Mouse (Mus musculus) lung, adult 2 months (tissue): Measurements from ENCODE around the gene Ppl.

ENCODE experiments used
- CTCF ChIP-seq: fragments of 200-500 bp; IDR thresholded peaks from 2 replicates; pipeline ENCODE4 v1.5.1; 2011; ENCODE audit warnings: mild to moderate bottlenecking, low read length, control low read depth; ENCODE audit not compliant: insufficient read depth
- POLR2A ChIP-seq: fragments of 200-500 bp; IDR thresholded peaks from 2 replicates; pipeline ENCODE4 v1.6.1; 2011; ENCODE audit warnings: low read depth, mild to moderate bottlenecking, control low read depth, low read length, borderline replicate concordance; ENCODE audit errors: extremely low read depth

- TF ChIP-seq POLR2A: no peak
- TF ChIP-seq CTCF: no peak
These were observed 31.2 kb downstream of the Ppl start for GRCm38 (mm10) chr16:5101000-5101399.
